Mouse (Mus musculus) Muller cell, postnatal 12 days (primary cell): ENCODE results near the gene Zfp809.
"Not testable (repeated sequence)": the region's sequence is repeated elsewhere in the genome, so short reads cannot be mapped to it uniquely, and the experiment has no call there.

ENCODE experiments used
- DNase-seq: peaks from one replicate; pipeline ENCODE4 v3.0.0-alpha.2; 2015; ENCODE audit errors: inconsistent ontology term

Gene Zfp809

DNA sequence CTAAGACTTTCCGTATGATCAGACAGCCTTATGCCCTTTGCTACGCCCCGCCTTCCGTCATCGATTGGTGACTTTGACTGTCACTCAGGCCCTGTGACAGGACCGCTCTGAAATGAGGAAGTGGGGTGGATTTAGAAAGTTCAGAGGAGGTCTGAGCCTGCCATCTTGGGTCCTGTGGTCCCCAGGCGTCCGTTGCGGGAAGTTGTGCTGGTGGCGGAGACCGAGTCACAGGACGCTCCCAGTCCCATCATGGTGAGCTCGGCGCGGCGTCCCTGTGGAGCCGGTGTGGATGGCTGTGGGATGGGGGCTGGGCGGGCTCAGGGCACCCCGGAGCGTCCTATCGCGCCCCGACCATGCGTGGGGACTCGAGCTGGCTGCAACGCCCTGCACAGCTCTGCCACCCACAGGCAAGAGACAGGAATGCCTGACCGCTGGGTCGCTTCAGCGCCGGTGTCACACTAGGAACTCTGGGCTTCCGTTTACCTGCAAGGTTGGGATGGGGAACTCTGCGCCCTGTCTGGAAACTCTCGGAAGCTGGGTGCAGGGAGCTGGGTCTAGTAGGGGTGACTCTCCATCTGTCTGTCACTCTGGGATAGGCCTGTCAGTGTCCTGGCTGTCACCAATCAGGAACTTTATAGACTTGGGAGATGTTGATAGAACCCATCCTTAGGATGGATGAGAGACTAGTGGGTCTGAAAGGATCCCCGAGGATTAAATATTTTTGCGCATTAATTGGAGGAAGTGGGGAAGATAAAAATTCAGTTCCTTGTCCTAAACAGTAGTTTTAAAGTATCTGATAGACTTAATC, at the start of gene Zfp809:
Gene Zfp809, plus strand, starts transcription at position 134 of the 808 bp plus-strand sequence.
- peak; percentile 97 for DNase-seq

DNA sequence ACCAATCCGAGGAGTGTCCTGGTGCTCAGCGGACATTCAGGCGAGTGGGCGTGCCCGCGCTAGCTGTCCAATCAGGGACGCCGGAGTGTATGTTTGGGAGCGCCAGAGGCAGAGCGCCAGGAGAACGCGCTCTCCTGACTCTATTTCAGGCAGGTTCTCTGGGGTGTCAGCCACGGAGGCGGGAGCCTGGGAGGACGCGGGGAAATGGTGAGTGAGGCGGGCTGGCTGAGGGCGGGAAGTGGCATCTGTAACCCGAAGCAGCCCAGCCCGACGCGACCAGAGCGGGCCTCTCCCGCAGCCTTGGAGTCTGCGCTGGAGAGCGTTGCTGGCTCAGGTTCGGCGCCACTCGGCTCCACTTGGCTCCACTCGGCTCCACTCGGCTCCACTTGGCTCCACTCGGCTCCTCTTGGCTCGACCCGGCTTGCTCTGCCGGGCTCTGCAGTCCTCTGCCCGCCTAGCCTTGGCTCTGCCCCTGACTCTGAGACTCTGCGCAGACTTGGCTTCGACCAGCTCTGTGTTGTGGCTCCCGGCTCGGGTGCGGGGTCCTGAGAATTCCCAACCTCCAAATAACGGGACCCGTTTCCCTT, 37.4 kb upstream of the Zfp809 start, which contains the start of gene Zfp872:
Gene Zfp872, plus strand, starts transcription at position 66 of the 587 bp plus-strand sequence.
- peak; percentile 68 for DNase-seq

DNA sequence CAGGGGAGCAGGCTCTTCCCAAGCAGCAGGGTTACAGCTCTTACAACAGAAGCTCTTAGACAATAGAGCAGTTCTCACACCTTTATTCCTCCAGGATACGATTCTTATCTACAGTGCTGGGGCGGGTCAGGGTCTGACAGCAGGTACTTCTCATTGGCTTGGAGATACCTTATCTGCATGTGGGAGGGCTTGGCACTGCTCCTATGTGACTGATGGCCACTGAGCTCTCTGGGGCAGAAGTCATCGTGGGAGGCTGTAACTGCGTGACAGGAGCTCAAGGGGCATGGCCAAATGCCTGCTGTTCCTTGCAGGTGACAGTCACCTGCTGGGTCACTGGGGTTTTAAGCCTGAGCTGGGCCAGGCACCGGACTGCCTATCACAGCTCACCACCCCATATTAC, 29.1 kb upstream of the Zfp809 start:
- no peak for DNase-seq

DNA sequence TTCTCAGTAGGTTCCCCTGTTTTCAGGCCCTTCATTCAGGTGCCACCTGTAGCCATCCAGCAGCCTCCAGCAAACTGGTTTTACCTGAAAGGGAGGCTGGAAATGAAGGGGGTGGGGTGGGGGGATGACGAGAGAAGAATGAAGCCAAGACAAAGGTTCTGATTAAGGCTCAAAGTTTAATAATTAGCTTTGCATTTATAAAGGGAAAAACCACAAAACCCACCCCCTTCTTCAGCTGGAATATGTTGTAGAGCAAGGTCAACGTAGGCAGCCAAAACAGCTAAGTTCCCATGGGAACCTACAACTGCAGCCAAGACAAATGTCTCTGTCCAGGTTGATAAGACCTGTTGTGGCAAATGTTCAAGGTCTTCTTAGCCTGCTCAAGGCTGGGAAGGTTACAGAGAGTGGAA, 11.7 kb upstream of the Zfp809 start:
- DNase-seq: no peak

GRCm38 (mm10) chr9:22214549-22214948, 11.0 kb upstream of the Zfp809 start:
- no peak for DNase-seq

DNA sequence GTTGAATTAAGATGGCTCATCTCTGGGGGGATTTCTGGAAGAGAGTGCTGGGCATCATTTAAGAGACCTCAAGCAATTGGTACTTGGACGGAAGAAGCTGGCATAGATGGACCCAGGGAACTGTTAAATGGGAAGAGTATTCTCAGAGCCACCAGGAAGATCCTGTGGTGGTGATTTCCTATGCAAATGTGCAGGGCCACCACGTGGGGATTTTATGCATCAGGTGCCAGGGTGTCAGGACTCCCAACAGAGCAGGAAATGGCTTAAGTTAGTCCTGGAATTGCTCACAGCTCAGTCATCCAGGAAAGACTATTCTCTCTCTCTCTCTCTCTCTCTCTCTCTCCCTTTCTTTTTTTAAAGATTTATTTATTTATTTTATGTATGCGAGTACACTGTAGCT, 8.8 kb upstream of the Zfp809 start:
- DNase-seq: no peak

DNA sequence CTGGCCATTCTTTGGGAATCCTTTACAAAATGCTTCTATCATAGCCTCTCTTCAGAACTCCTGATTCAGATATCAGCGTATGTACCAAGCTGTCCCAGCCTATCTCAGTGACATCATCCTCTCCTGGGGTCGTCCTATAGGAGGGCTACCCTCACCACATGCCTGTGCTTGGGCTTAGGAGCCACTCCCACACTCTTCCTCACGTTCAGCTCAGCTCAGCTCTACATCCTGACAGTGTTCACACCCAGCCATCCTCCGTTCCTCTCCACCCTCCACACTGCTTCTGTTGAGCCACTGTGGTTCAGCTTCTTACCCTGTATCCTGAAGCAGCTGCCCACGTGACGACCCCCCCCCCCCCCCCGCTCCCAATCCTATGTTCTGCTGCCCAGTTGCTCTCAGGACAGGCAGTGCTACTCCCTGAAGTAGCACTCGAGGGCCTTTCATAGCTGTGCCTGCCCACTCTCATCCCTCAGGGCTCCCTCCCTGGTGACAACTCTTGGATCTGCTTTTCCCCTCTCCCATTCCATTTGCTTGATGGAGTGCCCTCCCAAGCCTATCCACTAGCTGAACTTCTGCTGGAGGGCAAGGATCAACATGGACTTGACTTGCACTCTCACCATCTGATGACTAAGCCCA, 7.5 kb upstream of the Zfp809 start:
- DNase-seq: no peak

DNA sequence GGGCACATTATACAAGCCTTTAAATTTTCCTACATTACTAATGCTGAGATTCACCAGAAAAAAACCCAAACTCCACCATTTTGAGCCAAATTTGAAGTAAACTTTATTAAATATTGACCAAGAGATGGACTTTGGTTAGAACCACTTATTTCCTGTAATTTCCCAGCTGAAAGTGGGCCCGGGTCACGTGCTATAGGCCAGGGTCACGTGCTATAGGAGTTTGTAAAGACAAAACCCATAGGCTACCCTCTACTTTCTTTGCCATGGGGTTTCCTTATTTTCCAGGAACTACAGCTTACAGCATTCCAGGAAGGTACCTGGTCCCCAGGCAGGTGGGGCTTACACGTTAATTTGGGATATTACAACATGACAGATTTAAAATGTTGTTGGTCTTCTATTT, 1.4 kb upstream of the Zfp809 start:
- no peak for DNase-seq

DNA sequence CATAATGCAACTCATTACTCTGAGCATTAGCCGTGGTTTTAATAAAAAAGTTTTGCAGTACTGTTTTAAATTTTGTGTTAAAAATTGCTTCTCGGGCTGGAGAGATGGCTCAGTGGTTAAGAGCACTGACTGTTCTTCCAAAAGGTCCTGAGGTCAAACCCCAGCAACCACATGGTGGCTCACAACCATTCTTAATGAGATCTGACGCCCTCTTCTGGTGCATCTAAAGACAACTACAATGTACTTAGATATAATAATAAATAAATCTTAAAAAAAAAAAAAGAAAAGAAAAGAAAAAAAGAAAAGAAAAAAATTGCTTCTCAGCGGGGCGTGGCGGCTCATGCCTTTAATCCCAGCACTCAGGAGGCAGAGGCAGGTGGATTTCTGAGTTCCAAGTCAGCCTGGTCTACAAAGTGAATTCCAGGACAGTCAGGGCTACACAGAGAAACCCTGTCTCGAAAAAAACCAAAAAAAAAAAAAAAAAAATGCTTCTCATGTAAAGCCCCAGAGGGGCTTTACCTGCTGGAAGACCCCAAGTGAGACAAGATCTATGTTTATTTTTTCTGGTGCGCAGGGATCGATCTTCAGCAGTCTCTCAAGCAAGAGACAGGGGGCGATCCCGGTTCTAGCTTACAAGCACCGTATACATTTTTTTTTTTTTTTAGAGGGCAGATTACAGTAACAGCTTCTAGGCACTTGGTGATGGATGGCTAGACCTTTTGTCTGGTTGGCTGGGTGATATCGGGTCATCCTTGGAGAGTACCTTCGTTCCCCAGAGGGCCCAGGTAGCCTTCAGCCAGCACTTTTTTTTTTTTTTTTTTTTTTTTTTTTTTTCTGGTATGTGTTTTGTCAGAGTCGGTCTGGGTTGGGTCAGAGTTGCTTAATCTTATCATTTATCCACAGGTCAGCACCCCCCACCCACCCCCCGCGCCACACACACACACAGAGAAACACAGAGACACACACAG, 694 bp upstream of the Zfp809 start:
- no peak for DNase-seq

- DNase-seq: not testable (repeated sequence)
Measured at GRCm38 (mm10) chr9:22226389-22226673, 817 bp downstream of the Zfp809 start.

DNA sequence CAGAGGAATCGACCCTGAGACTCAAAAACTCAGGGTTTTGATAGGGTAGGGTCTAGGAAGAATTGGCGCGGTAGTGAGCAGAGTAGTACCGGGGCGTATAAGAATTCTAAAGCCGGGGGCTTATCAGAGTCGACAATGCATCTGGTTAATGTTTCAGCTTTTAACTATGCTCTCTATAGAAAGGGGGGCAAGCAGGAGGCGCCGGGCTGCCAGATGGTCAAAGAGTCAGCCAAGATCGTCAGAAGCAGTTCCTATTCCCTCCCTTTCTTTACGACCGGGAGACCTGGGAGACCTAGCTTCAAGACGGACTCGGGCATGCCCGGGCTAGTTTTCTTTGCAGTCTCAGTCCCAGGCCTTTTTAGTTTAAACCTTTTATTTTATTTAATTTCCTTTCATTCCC, 1.3 kb downstream of the Zfp809 start:
- DNase-seq: peak; percentile 5

DNA sequence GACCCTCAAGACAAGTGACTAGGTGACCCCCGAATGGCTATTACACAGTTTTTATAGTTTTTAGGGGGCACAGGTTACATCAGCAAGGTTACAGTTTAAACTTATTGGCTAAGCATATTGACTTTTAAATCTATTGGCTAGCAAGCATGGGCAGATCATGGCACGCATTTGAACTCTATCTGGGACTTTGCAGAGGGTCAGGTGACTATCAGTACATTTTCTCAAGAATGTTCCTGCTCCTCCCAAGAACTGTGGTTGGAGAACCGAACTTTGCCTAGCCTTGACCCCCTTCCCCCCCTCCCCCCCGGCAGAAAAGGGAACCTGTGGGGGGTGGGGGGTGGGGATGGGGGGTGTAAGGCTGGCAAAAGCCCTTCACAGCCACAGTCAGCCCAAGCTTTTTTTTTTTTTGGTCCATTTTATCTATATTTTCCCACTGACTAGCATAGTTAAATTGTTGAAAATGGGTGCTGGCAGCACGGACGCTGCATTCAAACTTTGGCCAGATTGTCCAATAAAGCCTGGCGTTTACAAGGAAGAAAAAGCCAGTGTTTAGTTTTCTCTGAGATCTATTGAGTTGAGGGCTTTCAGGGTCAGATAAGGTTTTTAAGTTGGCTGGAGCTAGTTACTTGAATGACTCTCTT, 4.0 kb downstream of the Zfp809 start:
- DNase-seq: no peak

GRCm38 (mm10) chr9:22230061-22230460, 4.5 kb downstream of the Zfp809 start:
- no peak for DNase-seq

DNA sequence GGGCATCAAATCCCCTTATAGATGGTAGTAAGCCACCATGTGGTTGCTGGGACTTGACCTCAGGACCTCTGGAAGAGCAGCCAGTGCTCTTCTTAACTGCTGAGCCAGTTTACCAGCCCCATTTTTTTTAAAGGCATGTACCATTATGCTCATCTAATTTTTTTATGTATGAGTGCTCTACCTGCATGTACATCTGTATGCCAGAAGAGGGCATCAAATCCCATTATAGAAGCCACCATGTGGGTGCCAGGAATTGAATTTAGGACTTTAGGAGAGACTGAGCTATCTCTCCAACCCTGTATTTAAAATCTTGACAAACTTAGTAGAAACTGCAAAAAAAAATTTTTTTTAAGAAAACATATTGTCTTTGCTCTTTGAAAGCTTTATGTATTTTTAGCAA, 5.0 kb downstream of the Zfp809 start:
- DNase-seq: no peak

GRCm38 (mm10) chr9:22240001-22240400, 14.5 kb downstream of the Zfp809 start:
- DNase-seq: no peak

DNA sequence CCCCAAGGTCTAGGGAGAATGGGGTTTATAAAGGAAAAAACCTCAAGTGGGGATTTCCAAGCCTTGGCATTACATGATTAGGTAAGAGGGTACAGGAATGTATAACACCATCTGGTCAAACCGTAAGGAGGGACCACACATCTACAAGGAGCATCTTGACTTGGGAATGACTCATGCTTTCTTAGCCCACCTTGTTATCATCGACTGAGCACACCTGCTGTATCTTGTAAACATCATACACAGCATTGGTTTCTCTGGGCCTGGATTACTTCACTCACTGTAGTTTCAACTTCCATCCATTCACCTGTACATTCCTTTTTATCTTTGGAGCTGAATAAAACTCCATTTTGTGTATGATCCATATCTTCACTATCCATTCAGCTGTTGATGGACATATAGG, 18.7 kb downstream of the Zfp809 start:
- DNase-seq: no peak

DNA sequence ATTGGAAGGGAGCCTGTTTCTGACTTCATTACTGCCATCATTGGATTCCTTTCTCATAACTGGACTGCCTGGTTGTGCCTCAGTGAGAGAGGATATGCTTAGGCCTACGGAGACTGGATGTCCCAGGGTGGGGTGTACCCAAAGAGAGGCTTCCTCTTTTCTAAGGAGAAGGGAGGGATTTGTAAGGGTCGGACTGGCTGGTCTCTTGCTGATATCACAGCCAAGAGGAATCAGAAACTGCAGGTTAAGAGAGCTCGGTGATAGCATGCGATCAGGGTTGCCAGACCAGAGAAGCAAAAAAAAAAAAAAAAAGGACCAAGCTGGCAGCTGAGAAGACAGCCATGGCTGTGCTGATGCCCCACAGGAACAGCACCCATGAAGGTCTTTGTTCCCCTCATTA, 31.1 kb downstream of the Zfp809 start:
- DNase-seq: no peak

DNA sequence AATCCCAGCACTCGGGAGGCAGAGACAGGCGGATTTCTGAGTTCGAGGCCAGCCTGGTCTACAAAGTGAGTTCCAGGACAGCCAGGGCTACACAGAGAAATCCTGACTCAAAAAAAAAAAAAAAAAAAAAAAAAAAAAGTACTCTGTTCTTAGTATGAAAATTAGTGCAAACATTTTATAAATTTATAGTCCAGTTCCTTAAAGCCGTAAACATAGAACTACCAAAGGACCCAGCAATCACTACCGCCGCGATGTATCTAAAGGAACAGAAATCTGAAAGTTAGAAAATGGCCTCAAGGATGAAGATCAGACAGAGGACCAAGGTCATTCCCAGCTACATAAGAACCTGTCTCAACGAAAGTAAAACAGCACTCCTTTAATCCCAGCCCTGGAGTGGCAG, 33.3 kb downstream of the Zfp809 start:
- DNase-seq: no peak

DNA sequence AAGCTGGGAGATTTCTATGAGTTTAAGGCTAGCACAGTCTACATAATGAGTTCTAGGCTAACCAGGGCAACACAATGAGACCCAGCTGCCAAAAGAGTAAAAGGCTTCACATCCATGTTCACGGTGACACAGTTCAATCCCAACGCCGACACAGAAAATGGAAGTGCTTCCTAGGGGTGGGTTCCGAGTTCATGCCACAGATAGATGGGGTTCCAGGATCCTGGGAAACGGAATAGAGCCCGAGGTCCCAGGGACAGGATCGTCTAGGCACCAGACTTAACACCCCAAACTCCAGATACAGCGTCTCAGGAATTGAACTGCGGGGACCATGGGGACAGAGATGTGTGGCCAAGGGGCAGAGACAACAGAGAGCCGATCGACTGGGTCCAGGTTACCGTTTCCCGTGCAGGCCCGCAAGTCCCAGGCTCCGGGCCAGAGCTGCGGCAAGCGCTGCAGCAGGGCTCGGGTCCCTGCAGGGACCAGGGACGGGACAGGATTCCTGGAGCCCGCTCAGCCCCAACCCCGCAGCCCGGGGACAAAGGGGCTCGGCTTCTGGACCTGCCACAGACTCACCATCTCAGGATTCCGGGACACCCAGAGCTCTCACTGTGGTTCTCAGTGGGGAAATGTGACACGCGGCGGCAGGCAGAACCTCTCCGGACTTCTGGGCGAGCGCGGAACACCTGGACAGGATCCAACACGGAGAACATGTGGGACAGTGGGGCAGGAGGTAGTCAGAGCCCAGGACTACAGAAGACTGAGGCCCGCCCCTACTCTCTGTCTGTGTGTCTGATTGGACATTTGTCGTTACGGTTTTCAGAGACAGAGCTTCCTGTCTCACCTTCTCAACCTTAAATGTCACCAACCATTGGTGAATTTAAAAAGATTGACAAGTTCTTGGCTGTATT, 33.9 kb downstream of the Zfp809 start, which contains the start of gene Zfp599:
Gene Zfp599, minus strand, starts transcription at position 712 of the 908 bp plus-strand sequence.
- peak; percentile 82 for DNase-seq

DNA sequence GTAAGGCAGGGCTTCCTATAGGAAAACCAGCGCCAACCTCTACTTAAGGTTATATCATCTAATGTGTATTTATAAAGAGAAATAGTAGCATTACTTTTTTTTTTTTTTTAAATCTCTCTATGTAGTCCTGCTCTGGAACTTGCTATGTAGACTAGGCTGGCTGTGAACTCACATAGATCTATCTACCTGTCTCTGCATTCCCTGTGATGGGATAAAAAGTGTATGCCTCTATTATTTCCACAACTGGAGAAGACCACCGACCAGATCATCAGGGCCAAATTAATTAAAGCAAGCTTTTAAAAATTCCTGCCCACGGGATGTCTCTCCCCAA, 34.5 kb downstream of the Zfp809 start:
- no peak for DNase-seq
